Mouse (Mus musculus): Measurements from ENCODE around the gene Cacna1i. TPM values are rescaled to one million over a fixed set of nuclear protein-coding genes. Genes with fewer than 3 reads are reported as not detected.

Gene Cacna1i
- total RNA-seq, 2 experiments from 2014 or later, result 36.1 to 41.4 TPM

DNA sequence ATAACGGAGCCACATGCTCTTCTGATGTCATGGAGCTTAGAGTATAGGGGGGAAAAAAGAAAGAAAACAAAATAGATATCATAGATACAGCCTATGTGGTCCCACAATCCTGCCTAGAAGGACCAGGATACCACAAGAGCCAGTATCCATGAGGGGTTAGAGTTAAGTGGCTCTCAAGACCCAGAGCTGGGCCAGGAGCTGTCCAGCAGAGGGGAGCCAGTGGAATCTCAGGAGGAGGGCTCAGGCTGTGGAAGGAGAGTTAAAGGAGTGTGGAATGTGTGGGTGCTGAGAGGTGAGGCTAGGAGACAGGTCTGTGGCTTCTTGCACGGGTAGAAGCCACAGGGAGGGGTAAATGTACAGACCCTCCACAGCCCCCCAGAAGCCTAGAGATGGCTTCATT lies 38.2 kb downstream of the Cacna1i start:
- H3K4me3 ChIP-seq, result no peak overlapping the region
- no peak for DNase-seq (ENCODE audit: low spot score in 2 of 2)
- no peak for TF ChIP-seq CTCF (conservative IDR thresholded peaks at IDR 0.05)

DNA sequence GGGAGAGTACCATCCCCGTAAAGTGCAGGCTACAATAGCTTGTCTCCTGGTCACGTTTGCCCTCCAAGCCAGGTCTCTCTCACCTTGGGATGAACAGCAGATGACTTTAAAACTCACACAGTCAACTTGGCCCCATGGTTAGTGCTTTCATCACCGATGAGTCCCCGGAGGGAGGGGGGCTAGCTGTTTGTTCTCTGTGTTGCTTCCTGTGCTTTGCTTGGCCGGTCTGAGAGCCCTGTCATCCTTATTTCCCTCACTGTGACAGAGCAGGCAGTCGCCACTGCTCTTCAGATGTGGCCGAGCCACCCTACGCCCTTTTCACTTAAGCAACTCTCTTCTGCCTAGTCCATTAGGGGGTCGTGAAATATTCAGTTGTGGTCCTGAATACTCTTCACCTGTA lies 38.7 kb downstream of the Cacna1i start:
- DNase-seq (ENCODE audit: low spot score in 2 of 2), result no peak
- H3K4me3 ChIP-seq, result no peak overlapping the region
- TF ChIP-seq CTCF (conservative IDR thresholded peaks at IDR 0.05), result no peak
- no peak overlapping the region for H3K27ac ChIP-seq

More for the DNA sequence above, 38.2 kb downstream of the Cacna1i start:
- H3K27ac ChIP-seq, result no peak overlapping the region

DNA sequence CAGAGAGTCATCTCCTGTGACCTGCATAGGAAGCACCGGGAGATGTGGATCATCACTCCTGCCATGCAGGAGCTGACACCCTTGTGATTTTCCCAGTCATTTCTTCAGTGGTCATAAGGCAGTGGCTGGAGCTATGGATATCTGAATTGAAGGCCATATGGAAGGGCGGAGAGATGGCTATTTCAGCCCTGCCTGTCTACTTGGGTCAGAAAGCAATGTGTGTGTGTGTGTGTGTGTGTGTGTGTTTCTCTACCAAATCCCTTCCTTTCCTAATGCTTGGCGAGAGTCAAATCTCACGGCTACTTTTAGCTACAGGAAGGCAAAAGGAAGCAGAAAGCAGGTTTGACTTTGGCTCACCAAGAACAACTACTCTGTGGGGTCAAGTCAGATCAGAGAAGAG lies 39.9 kb downstream of the Cacna1i start:
- no peak overlapping the region for H3K27ac ChIP-seq
- H3K4me3 ChIP-seq, result no peak overlapping the region
- no peak for DNase-seq (ENCODE audit: low spot score in 2 of 2)
- TF ChIP-seq CTCF (conservative IDR thresholded peaks at IDR 0.05), result no peak

DNA sequence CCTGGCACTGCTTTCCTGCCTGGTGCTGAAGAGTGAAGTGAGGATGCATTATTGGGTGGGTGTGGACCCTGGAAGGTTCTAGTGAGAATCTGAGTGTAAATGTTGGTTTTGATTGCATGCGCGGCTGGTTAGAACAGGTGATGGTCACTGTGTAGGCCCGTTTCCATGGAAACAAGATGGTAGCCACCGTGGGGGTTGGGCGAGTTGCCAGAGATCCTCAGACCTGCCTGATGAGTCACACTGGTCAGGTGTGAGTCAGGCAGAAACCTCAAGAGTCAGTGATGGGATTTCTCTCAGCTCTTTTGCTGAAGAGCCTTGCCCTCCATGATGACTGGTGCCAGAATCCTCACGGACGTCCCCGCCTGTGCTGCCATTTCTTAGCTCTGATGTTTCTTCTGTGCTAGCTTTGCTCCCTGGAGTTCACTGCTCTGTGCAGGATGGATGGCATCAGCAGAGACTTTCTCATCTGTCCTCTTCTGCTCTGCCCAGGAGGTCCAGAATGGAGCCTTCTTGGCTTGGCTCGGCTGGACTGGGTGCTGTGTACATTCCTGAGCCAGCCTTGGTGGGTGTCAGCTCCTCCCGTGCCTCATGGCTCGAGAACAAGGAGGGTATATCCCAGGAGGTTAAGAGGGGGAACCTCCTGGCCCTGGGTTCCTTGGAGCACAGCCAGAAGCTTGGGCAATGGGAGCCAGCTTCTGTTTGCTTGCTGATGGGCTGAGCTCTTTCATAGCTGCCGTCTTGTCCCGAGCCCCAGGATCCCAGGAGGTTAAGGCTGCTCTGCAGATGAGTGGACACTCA lies 40.9 kb downstream of the Cacna1i start:
- Histone ChIP-seq H3K4me3 (no peak overlapping the region), H3K27ac (no peak overlapping the region)
- TF ChIP-seq CTCF (conservative IDR thresholded peaks at IDR 0.05), result no peak
- DNase-seq (ENCODE audit: low spot score in 2 of 2), result no peak

DNA sequence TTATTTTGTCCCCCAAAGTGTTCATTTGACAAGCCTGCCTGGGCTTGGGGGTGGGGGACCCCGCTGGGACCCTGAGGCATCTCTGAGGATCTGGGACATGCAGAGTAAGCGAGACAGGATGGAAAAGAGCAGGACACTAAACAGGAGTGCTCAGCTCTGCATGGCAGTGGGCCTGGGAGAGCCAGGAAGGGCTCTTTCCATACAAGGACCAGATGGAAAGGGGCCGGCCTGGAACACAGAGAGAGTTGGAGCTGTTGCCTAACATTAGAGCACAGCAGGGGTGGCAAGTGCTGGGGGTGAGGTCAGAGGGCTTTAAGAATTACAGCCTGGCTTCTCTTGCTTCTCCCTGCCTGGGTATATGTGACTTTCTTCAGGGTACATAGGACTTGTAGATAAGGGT lies 43.2 kb downstream of the Cacna1i start:
- Histone ChIP-seq H3K27ac (no peak overlapping the region), H3K4me3 (no peak overlapping the region)
- no peak for DNase-seq (ENCODE audit: low spot score in 2 of 2)
- TF ChIP-seq CTCF (conservative IDR thresholded peaks at IDR 0.05), result no peak

DNA sequence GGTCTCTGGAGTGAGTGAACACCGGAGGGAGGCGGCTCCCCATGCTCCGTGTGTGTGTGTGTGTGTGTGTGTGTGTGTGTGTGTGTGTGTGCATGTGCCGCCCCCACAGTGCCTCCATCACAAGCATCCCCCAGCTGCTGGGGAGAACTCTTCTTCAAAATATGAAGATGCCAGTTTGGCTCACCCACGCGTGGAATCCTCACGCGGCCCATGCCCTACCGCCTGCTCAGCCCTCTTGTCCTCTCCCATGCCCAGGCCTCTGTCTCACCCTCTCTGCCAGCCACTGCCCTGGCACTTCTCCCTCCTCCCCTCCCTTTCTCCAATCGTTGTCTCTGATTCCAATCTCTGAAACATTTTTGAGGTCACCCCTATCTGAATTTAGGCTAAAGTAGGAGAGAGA lies 47.7 kb downstream of the Cacna1i start:
- no peak for TF ChIP-seq CTCF (conservative IDR thresholded peaks at IDR 0.05)
- Histone ChIP-seq H3K4me3 (no peak overlapping the region), H3K27ac (no peak overlapping the region)
- peak; percentile 27 to 40 for DNase-seq (ENCODE audit: low spot score in 2 of 2)

DNA sequence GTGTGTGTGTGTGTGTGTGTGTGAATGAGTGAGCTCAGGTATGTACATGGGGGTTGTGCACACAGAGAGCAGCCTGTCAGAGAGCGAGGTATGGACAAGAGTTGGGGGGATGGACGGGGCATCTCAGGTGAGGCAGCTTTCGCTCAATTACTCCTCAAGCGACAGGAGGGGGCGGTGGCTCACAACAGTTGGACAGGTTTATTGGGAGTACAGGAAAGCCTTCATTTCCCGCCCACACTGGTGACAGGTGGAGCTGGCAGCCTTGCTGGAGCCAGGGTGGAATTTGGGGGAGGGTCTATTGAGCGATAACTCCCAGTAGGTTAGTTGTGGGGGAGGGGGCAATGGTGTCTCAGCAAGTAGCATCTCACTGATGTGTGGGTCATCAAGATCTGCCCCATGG lies 48.2 kb downstream of the Cacna1i start:
- TF ChIP-seq CTCF (conservative IDR thresholded peaks at IDR 0.05), result no peak
- H3K27ac ChIP-seq, result no peak overlapping the region
- no peak for DNase-seq (ENCODE audit: low spot score in 2 of 2)
- no peak overlapping the region for H3K4me3 ChIP-seq

DNA sequence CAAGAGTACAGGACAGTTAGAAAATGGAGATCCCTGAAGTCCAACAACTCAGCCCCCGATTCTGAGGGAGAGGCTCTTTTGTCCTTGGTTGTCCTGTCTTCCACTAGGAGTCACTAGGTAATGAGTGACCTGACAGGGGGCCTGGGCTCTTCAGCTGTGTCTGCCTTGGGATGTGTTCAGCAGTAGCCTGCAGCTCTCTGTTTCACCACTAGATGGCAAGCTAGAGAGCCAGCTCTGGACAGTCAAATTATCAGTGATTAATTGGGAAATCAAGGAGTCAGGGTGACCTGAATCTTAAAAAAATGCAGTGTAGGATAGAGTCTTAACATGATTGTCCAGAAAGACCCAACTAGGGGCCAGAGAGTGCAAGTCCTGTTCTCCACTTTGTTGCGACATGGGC lies 53.3 kb downstream of the Cacna1i start:
- peak in 1 of 2 experiments; percentile 62 for DNase-seq (ENCODE audit: low spot score in 2 of 2)
- peak; percentile 91 for TF ChIP-seq CTCF (conservative IDR thresholded peaks at IDR 0.05)

DNA sequence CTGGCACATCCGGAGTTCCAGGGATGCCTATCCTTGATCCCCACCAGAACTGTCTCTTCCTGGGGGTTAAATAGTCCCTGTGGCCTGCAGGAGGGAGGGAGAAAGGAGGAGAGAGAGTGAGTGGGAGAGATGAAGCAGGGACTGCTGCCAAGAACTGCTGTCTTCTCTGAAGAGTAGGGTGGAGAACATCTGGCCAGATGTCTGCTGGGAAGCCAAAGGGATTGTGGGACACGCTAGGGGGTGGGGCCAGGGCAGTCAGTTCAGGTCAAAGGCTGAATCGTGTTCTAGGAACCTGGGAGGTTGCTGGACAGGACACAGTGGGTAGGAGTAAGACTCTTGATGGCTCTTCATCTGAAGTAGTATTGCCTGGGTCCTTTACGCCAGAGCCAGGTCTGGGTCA lies 55.4 kb downstream of the Cacna1i start:
- H3K27ac ChIP-seq, result no peak overlapping the region
- DNase-seq (ENCODE audit: low spot score in 2 of 2), result no peak
- no peak for TF ChIP-seq CTCF (conservative IDR thresholded peaks at IDR 0.05)
- H3K4me3 ChIP-seq, result no peak overlapping the region

More for the DNA sequence above, 53.3 kb downstream of the Cacna1i start:
- Histone ChIP-seq H3K4me3 (no peak overlapping the region), H3K27ac (no peak overlapping the region)

DNA sequence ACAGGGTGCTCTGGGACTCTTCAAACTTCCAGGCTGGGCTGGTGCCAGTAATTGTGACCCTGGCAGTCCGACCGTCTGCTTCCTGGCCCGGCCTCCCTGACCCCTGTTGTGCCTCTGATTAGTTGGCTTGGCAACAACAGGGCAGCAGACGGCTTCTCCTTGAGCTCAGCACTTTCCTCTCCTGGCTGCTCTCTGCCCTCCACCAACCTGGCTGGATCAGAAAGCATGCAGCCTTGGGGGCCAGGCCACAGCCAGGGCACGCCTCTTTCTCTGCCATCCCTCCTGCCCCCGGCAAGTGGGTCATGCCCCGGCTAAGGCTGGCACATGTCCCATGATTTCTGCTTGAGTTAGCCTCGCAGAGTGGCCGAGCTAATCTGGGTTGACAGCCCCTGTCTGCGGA lies 56.0 kb downstream of the Cacna1i start:
- no peak for DNase-seq (ENCODE audit: low spot score in 2 of 2)
- no peak for TF ChIP-seq CTCF (conservative IDR thresholded peaks at IDR 0.05)
- Histone ChIP-seq H3K27ac (no peak overlapping the region), H3K4me3 (no peak overlapping the region)

DNA sequence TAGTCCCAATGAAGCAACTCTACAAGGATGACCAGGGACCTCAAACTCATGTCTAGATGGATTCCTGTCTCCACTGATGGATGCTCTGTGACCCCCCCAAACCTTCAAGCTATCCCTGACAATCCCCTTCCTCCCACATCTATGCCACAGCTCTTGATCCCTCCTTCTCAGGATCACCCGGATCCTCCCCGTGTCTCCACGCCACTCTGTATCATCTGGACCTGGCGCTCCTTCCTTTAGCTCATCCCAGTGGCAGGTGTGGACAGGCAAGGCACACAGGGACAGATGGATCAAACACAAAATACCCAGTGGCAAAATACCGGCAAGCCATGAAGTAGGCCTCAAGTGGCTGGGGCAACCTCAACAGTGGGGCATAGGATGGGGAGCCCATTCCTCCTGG lies 56.7 kb downstream of the Cacna1i start:
- no peak for DNase-seq (ENCODE audit: low spot score in 2 of 2)
- no peak overlapping the region for H3K4me3 ChIP-seq
- no peak overlapping the region for H3K27ac ChIP-seq
- TF ChIP-seq CTCF (conservative IDR thresholded peaks at IDR 0.05), result no peak

DNA sequence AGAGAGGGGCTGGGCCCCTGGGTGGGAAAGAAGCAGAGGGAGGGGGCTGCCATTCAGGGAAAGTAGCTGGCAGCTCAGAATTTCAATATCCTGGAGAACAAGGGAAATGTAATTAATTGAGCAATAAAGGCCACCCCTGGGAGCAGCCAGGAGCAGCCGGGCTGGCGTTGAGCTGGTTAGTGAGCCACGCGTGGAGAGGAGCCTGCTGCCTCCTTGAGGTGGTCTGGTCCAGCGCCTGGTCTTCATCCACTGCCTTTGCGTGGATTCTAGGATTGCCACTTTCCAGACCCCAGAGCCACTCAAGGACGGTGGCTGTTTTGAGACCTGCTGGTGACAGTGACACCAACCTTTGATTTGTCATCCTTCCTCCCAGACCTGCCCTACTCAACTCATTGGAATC lies 59.5 kb downstream of the Cacna1i start:
- Histone ChIP-seq H3K27ac (no peak overlapping the region), H3K4me3 (no peak overlapping the region)
- no peak for DNase-seq (ENCODE audit: low spot score in 2 of 2)
- no peak for TF ChIP-seq CTCF (conservative IDR thresholded peaks at IDR 0.05)

DNA sequence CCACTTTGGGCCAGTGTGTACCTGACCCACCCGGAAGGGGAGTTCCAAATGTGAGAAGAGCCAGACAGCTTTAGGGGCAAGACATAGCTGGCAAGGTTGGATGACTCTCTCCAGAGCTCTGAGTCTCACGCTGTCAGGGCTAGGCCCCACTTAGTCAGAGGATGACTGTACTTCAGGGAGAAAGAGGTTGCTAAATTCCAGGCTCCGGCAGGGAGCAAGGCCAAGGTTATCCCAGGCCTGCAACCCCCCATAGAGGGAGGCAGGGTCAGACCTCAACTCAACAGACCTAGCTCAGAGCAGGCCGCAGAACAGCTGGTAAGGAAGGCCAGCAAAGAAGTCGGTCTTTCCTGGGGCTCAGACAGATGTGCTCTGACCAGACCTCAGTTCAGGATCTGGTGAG lies 63.4 kb downstream of the Cacna1i start:
- no peak for TF ChIP-seq CTCF (conservative IDR thresholded peaks at IDR 0.05)

DNA sequence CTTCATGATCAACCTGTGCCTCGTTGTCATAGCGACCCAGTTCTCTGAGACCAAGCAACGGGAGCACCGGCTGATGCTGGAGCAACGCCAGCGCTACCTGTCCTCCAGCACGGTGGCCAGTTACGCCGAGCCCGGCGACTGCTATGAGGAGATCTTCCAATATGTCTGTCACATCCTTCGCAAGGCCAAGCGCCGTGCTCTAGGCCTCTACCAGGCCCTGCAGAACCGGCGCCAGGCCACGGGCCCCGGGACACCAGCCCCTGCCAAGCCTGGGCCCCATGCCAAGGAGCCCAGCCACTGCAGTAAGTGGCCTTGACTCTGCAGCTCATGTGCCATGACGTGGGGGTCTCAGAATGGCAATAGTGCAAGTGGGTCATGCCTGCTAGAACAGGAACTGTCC lies 71.8 kb downstream of the Cacna1i start:
- DNase-seq (ENCODE audit: low spot score in 2 of 2), result peak in 1 of 2 experiments; percentile 39
- no peak for TF ChIP-seq CTCF (conservative IDR thresholded peaks at IDR 0.05)

More for the DNA sequence above, 63.4 kb downstream of the Cacna1i start:
- no peak overlapping the region for H3K4me3 ChIP-seq
- no peak for DNase-seq (ENCODE audit: low spot score in 2 of 2)
- no peak overlapping the region for H3K27ac ChIP-seq

More for the DNA sequence above, 71.8 kb downstream of the Cacna1i start:
- H3K4me3 ChIP-seq, result no peak overlapping the region
- H3K27ac ChIP-seq, result no peak overlapping the region
